Mouse (Mus musculus): ENCODE data around the gene Ifnar2.

The Ifnar2 gene

GRCm38 (mm10) chr16:91359531-91359930, 13.1 kb upstream of the Ifnar2 start:
- DNase-seq = no peak

GRCm38 (mm10) chr16:91360162-91360561, 12.4 kb upstream of the Ifnar2 start:
- DNase-seq = no peak

- no peak for DNase-seq
These were observed 10.6 kb upstream of the Ifnar2 start for GRCm38 (mm10) chr16:91362006-91362405.

GRCm38 (mm10) chr16:91362616-91363272, 9.8 kb upstream of the Ifnar2 start:
- DNase-seq = no peak

GRCm38 (mm10) chr16:91363483-91363882, 9.1 kb upstream of the Ifnar2 start:
- DNase-seq = no peak

- DNase-seq = no peak
These were observed 6.0 kb upstream of the Ifnar2 start for GRCm38 (mm10) chr16:91366567-91366966.

- DNase-seq = no peak
These were observed 5.5 kb upstream of the Ifnar2 start for GRCm38 (mm10) chr16:91367066-91367465.

- no peak for DNase-seq
These were observed 1.1 kb downstream of the Ifnar2 start for GRCm38 (mm10) chr16:91373473-91374252.

- no peak for DNase-seq
These were observed 1.7 kb downstream of the Ifnar2 start for GRCm38 (mm10) chr16:91374253-91374634.

GRCm38 (mm10) chr16:91376701-91377100, 4.1 kb downstream of the Ifnar2 start:
- DNase-seq = no peak

GRCm38 (mm10) chr16:91378431-91378986, 5.9 kb downstream of the Ifnar2 start:
- DNase-seq = no peak

GRCm38 (mm10) chr16:91378991-91379390, 6.4 kb downstream of the Ifnar2 start:
- DNase-seq = no peak

GRCm38 (mm10) chr16:91379412-91379811, 6.8 kb downstream of the Ifnar2 start:
- DNase-seq = no peak

GRCm38 (mm10) chr16:91380151-91380550, 7.6 kb downstream of the Ifnar2 start:
- no peak for DNase-seq

GRCm38 (mm10) chr16:91381606-91382005, 9.0 kb downstream of the Ifnar2 start:
- DNase-seq = no peak

GRCm38 (mm10) chr16:91382261-91382790, 9.7 kb downstream of the Ifnar2 start:
- DNase-seq = no peak

GRCm38 (mm10) chr16:91384221-91384620, 11.6 kb downstream of the Ifnar2 start:
- no peak for DNase-seq

GRCm38 (mm10) chr16:91385621-91386020, 13.0 kb downstream of the Ifnar2 start:
- no peak for DNase-seq

- no peak for DNase-seq
These were observed 14.0 kb downstream of the Ifnar2 start for GRCm38 (mm10) chr16:91386419-91387120.

- no peak for DNase-seq
These were observed 14.5 kb downstream of the Ifnar2 start for GRCm38 (mm10) chr16:91387121-91387486.

- no peak for DNase-seq
These were observed 17.5 kb downstream of the Ifnar2 start for GRCm38 (mm10) chr16:91390100-91390499.

GRCm38 (mm10) chr16:91391421-91391820, 18.8 kb downstream of the Ifnar2 start, which contains the start of gene Gm21970:
TSS of gene Gm21970 (plus strand) at chr16:91391721.
- no peak for DNase-seq

- DNase-seq = no peak
These were observed 22.3 kb downstream of the Ifnar2 start for GRCm38 (mm10) chr16:91394826-91395410.
